Comparison of ENCODE assay signal across 9 mouse cellular contexts in the genomic region with DNA sequence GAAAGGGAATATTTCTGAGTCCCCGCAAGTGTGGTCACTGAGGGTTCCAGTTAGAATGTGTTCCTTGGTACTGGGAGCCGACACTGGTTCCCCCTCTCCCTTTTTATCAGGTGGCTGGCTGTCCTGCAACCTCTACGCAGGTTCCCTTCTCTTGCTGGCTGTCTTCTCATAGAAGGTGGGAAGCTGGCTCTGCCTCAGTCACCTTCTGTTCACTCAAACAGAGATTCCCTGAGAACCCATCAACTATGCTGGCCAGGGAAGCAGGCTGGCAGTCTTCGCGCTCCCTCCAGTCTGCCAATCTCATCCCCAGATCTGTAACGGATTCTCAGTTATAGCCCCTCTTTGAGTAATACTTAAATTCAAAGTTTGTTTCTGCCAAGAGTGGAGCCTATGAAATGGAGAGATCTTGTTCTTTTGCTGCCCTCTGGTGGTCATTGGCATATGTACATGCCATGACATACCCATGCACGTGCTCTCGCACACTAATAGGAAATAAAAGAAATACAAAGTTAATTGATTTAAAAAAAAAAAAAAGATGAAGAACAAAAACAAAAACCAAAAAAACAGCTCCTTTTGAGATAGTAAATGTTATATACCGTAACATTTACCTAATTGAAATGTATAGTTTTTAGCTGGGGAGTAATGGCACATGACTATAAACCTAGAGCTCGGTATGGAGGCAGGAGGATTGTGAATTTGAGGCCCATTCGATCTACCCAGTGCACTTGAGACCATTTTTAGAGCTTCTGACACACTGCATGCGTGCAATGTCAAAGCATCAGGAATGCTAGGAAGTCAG. TPM values are rescaled to one million over a fixed set of nuclear protein-coding genes. Genes with fewer than 3 reads are reported as not detected.
DNase-seq lines count a peak whose midpoint lies in the region; ATAC-seq and TF ChIP-seq lines count a peak whose summit lies in the region.
"Had no signal": no experiment of that assay in that cellular context is flagged by ENCODE, and none has a peak within 500 bp of the region (broad histone marks: within the 10 kb centered on the region; RNA-seq: fewer than 3 reads in every experiment).

No protein-coding gene starts in this region.

- no peaks in the 10 kb centered on the region for H3K4me1 ChIP-seq in embryonic facial prominence, embryonic 11.5 days (ENCODE audit: control insufficient read depth, insufficient read depth, low read length)
- H3K4me1 ChIP-seq in kidney, embryonic 16.5 days (ENCODE audit: insufficient read depth, low read length): peaks cover 6% of the 10 kb centered on the region; the same call in 1 of the 2 replicates
- peaks cover 2% of the 10 kb centered on the region for H3K4me1 ChIP-seq in liver, adult 2 months (ENCODE audit: control insufficient read depth, insufficient read depth, low read length)
- H3K4me1 ChIP-seq in stomach, postnatal 0 days (replicated peaks; ENCODE audit: control insufficient read depth, insufficient read depth): no peaks in the 10 kb centered on the region; the same call in 1 of the 2 replicates

- no peaks in the 10 kb centered on the region for H3K27me3 ChIP-seq in embryonic facial prominence, embryonic 11.5 days (ENCODE audit: control insufficient read depth, insufficient read depth, low read length)
- H3K27me3 ChIP-seq in kidney, embryonic 16.5 days (ENCODE audit: insufficient read depth, low read length): no peaks in the 10 kb centered on the region
- no peaks in the 10 kb centered on the region for H3K27me3 ChIP-seq in liver, adult 2 months (ENCODE audit: control insufficient read depth, insufficient read depth, low read length)
- no peaks in the 10 kb centered on the region for H3K27me3 ChIP-seq in stomach, postnatal 0 days (ENCODE audit: control insufficient read depth, insufficient read depth, low read length)
- H3K27me3 ChIP-seq: embryonic facial prominence, embryonic 13.5 days had no signal

- ATAC-seq in embryonic facial prominence, embryonic 11.5 days (replicated peaks; ENCODE audit: insufficient number of reproducible peaks, low FRiP score, low TSS enrichment, low read depth): no peak
- ATAC-seq in kidney, embryonic 16.5 days (ENCODE audit: low FRiP score, low TSS enrichment): peak; percentile 76; the same call in 1 of the 2 replicates
- ATAC-seq in stomach, postnatal 0 days (ENCODE audit: low FRiP score, low TSS enrichment): peak; percentile 78

- no peak for TF ChIP-seq POLR2A in liver, adult 2 months (IDR thresholded peaks at IDR 0.05; ENCODE audit: extremely low read depth, insufficient read depth, low read length)

- no peaks in the 10 kb centered on the region for H3K79me2 ChIP-seq in liver, adult 2 months (ENCODE audit: control insufficient read depth, insufficient read depth, low read length)

- no peak overlapping the region for H3K27ac ChIP-seq in embryonic facial prominence, embryonic 11.5 days (replicated peaks; ENCODE audit: low read depth, low read length)
- H3K27ac ChIP-seq in kidney, embryonic 16.5 days (ENCODE audit: low read length): no peak overlapping the region
- H3K27ac ChIP-seq in liver, adult 2 months (replicated peaks; ENCODE audit: insufficient read depth, low read depth, low read length): no peak overlapping the region
- H3K27ac ChIP-seq in stomach, postnatal 0 days (replicated peaks): no peak overlapping the region
- H3K27ac ChIP-seq: embryonic facial prominence, embryonic 13.5 days had no signal

- no peak overlapping the region for H3K9ac ChIP-seq in embryonic facial prominence, embryonic 11.5 days (replicated peaks; ENCODE audit: low read length)
- no peak overlapping the region for H3K9ac ChIP-seq in kidney, embryonic 16.5 days (replicated peaks; ENCODE audit: low read length)
- peak overlapping the region; percentile 56; the same call in 1 of the 2 replicates for H3K9ac ChIP-seq in liver, adult 2 months (ENCODE audit: low read depth, low read length)
- no peak overlapping the region for H3K9ac ChIP-seq in stomach, postnatal 0 days (ENCODE audit: low read length)
- H3K9ac ChIP-seq: embryonic facial prominence, embryonic 13.5 days had no signal

- DNase-seq in B cell, adult 2 months: peak; percentile 85 to 88
- DNase-seq in adrenal gland, postnatal 10 days: peak; percentile 87
- DNase-seq in embryonic facial prominence, embryonic 11.5 days (ENCODE audit: low spot score): peak; percentile 92
- DNase-seq in heart, adult 8-10 months (ENCODE audit: low spot score): peak; percentile 88
- peak; percentile 69 for DNase-seq in liver, adult 2 months (ENCODE audit: extremely low read depth, low read depth, low spot score)
- peak; percentile 64 for DNase-seq in neural tube, embryonic 10.5 days (ENCODE audit: extremely low spot score, low spot score)
- peak; percentile 71 for DNase-seq in stomach, postnatal 0 days (ENCODE audit: low spot score)

- no peak overlapping the region for H3K4me2 ChIP-seq in embryonic facial prominence, embryonic 11.5 days (ENCODE audit: low read depth, low read length)
- H3K4me2 ChIP-seq in kidney, embryonic 16.5 days (replicated peaks; ENCODE audit: low read depth, low read length): no peak overlapping the region
- no peak overlapping the region for H3K4me2 ChIP-seq in stomach, postnatal 0 days (replicated peaks; ENCODE audit: low read depth)
- H3K4me2 ChIP-seq: embryonic facial prominence, embryonic 13.5 days had no signal

- H3K36me3 ChIP-seq in embryonic facial prominence, embryonic 11.5 days (replicated peaks; ENCODE audit: control insufficient read depth, insufficient read depth, low read depth, low read length): no peaks in the 10 kb centered on the region
- H3K36me3 ChIP-seq in kidney, embryonic 16.5 days (ENCODE audit: insufficient read depth, low read length): no peaks in the 10 kb centered on the region
- no peaks in the 10 kb centered on the region for H3K36me3 ChIP-seq in liver, adult 2 months (ENCODE audit: control insufficient read depth, insufficient read depth, low read length)
- no peaks in the 10 kb centered on the region for H3K36me3 ChIP-seq in stomach, postnatal 0 days (ENCODE audit: control insufficient read depth, insufficient read depth, low read length)
- H3K36me3 ChIP-seq: embryonic facial prominence, embryonic 13.5 days had no signal

- H3K9me3 ChIP-seq in embryonic facial prominence, embryonic 11.5 days (replicated peaks; ENCODE audit: control insufficient read depth, low read length): no peaks in the 10 kb centered on the region
- H3K9me3 ChIP-seq in kidney, embryonic 16.5 days (ENCODE audit: low read length): no peaks in the 10 kb centered on the region
- H3K9me3 ChIP-seq in stomach, postnatal 0 days (ENCODE audit: control insufficient read depth, low read length): no peaks in the 10 kb centered on the region
- H3K9me3 ChIP-seq: embryonic facial prominence, embryonic 13.5 days had no signal

- TF ChIP-seq EP300 in stomach, postnatal 0 days (optimal IDR thresholded peaks at IDR 0.05): no peak

- H3K4me3 ChIP-seq in embryonic facial prominence, embryonic 11.5 days (ENCODE audit: low read depth, low read length): no peak overlapping the region
- H3K4me3 ChIP-seq in kidney, embryonic 16.5 days (ENCODE audit: low read length): no peak overlapping the region
- no peak overlapping the region for H3K4me3 ChIP-seq in liver, adult 2 months (ENCODE audit: insufficient read depth, low read depth, low read length)
- no peak overlapping the region for H3K4me3 ChIP-seq in stomach, postnatal 0 days (ENCODE audit: low read depth, low read length)
- H3K4me3 ChIP-seq: embryonic facial prominence, embryonic 13.5 days had no signal

- 33% methylated on average over 12 of the region's 12 CpGs for WGBS in embryonic facial prominence, embryonic 11.5 days
- WGBS in kidney, embryonic 16.5 days: 31% methylated on average over 12 of the region's 12 CpGs
- WGBS in liver, adult 2 months: 38% methylated on average over 12 of the region's 12 CpGs
- WGBS in stomach, postnatal 0 days: 33% methylated on average over 12 of the region's 12 CpGs

- peak; percentile 57 for TF ChIP-seq CTCF in liver, adult 2 months (IDR thresholded peaks at IDR 0.05; ENCODE audit: low read depth, low read length)
- TF ChIP-seq CTCF in stomach, postnatal 0 days (IDR thresholded peaks at IDR 0.05; ENCODE audit: low read depth): peak; percentile 90

RNA-seq across cellular contexts. Expression of gene Cxcl10, which starts 33.1 kb away (rescaled TPM):
- total RNA-seq in adrenal gland, postnatal 10 days (2021): under 1 TPM; 0.57 to 0.94 TPM
- 0.38 TPM in 1 of 2 replicates, not detected in the other for polyA plus RNA-seq in embryonic facial prominence, embryonic 11.5 days (2014; fragmentation: Nextera tagmentation; extraction: Ambion mirVana)
- not detected for total RNA-seq in heart, adult 8-10 months (2022)
- polyA plus RNA-seq in kidney, embryonic 16.5 days (2015; fragmentation: Nextera tagmentation; extraction: Ambion mirVana): 1.1 TPM in 2 replicates
- total RNA-seq in liver, adult 2 months (2014; rRNA removed): 1.5 and 2.8 TPM in 2 replicates
- 6.7 and 13.2 TPM in 2 replicates for polyA plus RNA-seq in liver, adult 2 months (2012; rRNA removed)
- 0.65 and 0.74 TPM in 2 replicates for polyA plus RNA-seq in stomach, postnatal 0 days (2015; fragmentation: Nextera tagmentation; extraction: Ambion mirVana)

RNA-seq across cellular contexts. Expression of gene Art3, which starts 50.1 kb away (rescaled TPM):
- 100 to 1,000 TPM; 126 to 154 TPM for total RNA-seq in adrenal gland, postnatal 10 days (2021)
- polyA plus RNA-seq in embryonic facial prominence, embryonic 11.5 days (2014; fragmentation: Nextera tagmentation; extraction: Ambion mirVana): 1.4 and 2.6 TPM in 2 replicates
- total RNA-seq in heart, adult 8-10 months (2022): 100 to 1,000 TPM; 573 to 758 (median 670) TPM
- polyA plus RNA-seq in kidney, embryonic 16.5 days (2015; fragmentation: Nextera tagmentation; extraction: Ambion mirVana): 2.6 and 3.5 TPM in 2 replicates
- total RNA-seq in liver, adult 2 months (2014; rRNA removed): 8.5 and 8.6 TPM in 2 replicates
- polyA plus RNA-seq in liver, adult 2 months (2012; rRNA removed): 1.7 and 1.8 TPM in 2 replicates
- polyA plus RNA-seq in stomach, postnatal 0 days (2015; fragmentation: Nextera tagmentation; extraction: Ambion mirVana): 11.9 and 13.5 TPM in 2 replicates

RNA-seq across cellular contexts. Expression of gene Nup54, which starts 53.3 kb away (rescaled TPM):
- total RNA-seq in adrenal gland, postnatal 10 days (2021): 10 to 100 TPM; 30.3 to 34.0 TPM
- 69.5 and 75.7 TPM in 2 replicates for polyA plus RNA-seq in embryonic facial prominence, embryonic 11.5 days (2014; fragmentation: Nextera tagmentation; extraction: Ambion mirVana)
- 10 to 100 TPM; 12.1 to 18.4 (median 16.2) TPM for total RNA-seq in heart, adult 8-10 months (2022)
- polyA plus RNA-seq in kidney, embryonic 16.5 days (2015; fragmentation: Nextera tagmentation; extraction: Ambion mirVana): 54.1 and 54.4 TPM in 2 replicates
- total RNA-seq in liver, adult 2 months (2014; rRNA removed): 20.0 and 21.9 TPM in 2 replicates
- 13.4 and 13.7 TPM in 2 replicates for polyA plus RNA-seq in liver, adult 2 months (2012; rRNA removed)
- 20.5 and 21.4 TPM in 2 replicates for polyA plus RNA-seq in stomach, postnatal 0 days (2015; fragmentation: Nextera tagmentation; extraction: Ambion mirVana)

RNA-seq across cellular contexts. Expression of gene Cxcl9, which starts 53.9 kb away (rescaled TPM):
- total RNA-seq in adrenal gland, postnatal 10 days (2021): 1 to 10 TPM; 1.5 TPM
- not detected in 2 replicates for polyA plus RNA-seq in embryonic facial prominence, embryonic 11.5 days (2014; fragmentation: Nextera tagmentation; extraction: Ambion mirVana)
- total RNA-seq in heart, adult 8-10 months (2022): 1 to 10 TPM in 3 of 4 experiments, under 1 TPM in 1; 0.79 to 1.8 (median 1.2) TPM
- polyA plus RNA-seq in kidney, embryonic 16.5 days (2015; fragmentation: Nextera tagmentation; extraction: Ambion mirVana): not detected in 2 replicates
- 5.3 and 11.9 TPM in 2 replicates for total RNA-seq in liver, adult 2 months (2014; rRNA removed)
- 28.2 and 28.8 TPM in 2 replicates for polyA plus RNA-seq in liver, adult 2 months (2012; rRNA removed)
- 0.11 TPM in 1 of 2 replicates, not detected in the other for polyA plus RNA-seq in stomach, postnatal 0 days (2015; fragmentation: Nextera tagmentation; extraction: Ambion mirVana)
- polyA plus RNA-seq: embryonic facial prominence, embryonic 13.5 days had no signal
